In genomic region chrX:97724537-97724936, GRCm38 (mm10) we compare ENCODE assay signal across 15 mouse cellular contexts.
"Had no signal": no experiment of that assay in that cellular context is flagged by ENCODE, and none has a peak within 500 bp of the region (broad histone marks: within the 10 kb centered on the region; RNA-seq: fewer than 3 reads in every experiment).

No protein-coding gene starts in this region.

- H3K9ac ChIP-seq: limb, embryonic 13.5 days; liver, embryonic 15.5 days; lung, embryonic 14.5 days; neural tube, embryonic 15.5 days had no signal

- H3K4me1 ChIP-seq: limb, embryonic 13.5 days; liver, embryonic 15.5 days; midbrain, embryonic 10.5 days; neural tube, embryonic 15.5 days had no signal

- H3K4me2 ChIP-seq: limb, embryonic 13.5 days; liver, embryonic 11.5 days; liver, embryonic 15.5 days; lung, embryonic 14.5 days; neural tube, embryonic 15.5 days had no signal

- H3K27ac ChIP-seq: limb, embryonic 13.5 days; liver, embryonic 15.5 days; midbrain, embryonic 10.5 days; neural tube, embryonic 15.5 days had no signal

- H3K9me3 ChIP-seq: limb, embryonic 13.5 days; liver, embryonic 15.5 days; midbrain, embryonic 10.5 days; neural tube, embryonic 15.5 days had no signal

- H3K27me3 ChIP-seq: limb, embryonic 13.5 days; liver, embryonic 15.5 days; neural tube, embryonic 15.5 days had no signal

- H3K36me3 ChIP-seq: limb, embryonic 13.5 days; liver, embryonic 15.5 days; midbrain, embryonic 10.5 days; neural tube, embryonic 15.5 days had no signal

- DNase-seq: layer of hippocampus, postnatal 36 days; lung, embryonic 14.5 days; lung, postnatal 10 days; lung, postnatal 4 days; midbrain, embryonic 14.5 days; right cerebral cortex, adult 18-20 months; right cerebral cortex, postnatal 25 days; thymus, adult 18-20 months; thymus, postnatal 14 days had no signal

- H3K4me3 ChIP-seq: limb, embryonic 13.5 days; liver, embryonic 15.5 days; midbrain, embryonic 10.5 days; myocyte; neural tube, embryonic 15.5 days had no signal
